Mouse (Mus musculus): ENCODE results near the gene Sprtn.

GRCm38 (mm10) chr8:124863163-124863677 is 34.5 kb upstream of the Sprtn start:
- TF ChIP-seq CTCF (IDR thresholded peaks at IDR 0.05; ENCODE audit: control insufficient read depth, insufficient read depth, insufficient read length) (no peak), MAX (IDR thresholded peaks at IDR 0.05) (peak; percentile 3)
